Mouse (Mus musculus) splenic B cell, adult 2 months (primary cell): ENCODE measurements around the gene Rnf227.

ENCODE experiments used
- DNase-seq: peaks from one replicate; pipeline ENCODE4 v3.0.0-alpha.2; 2011; ENCODE audit warnings: low read depth, low spot score
- H3K27me3 ChIP-seq: 2 replicates; pipeline ENCODE4 v1.6.1; 2012; ENCODE audit warnings: mild to moderate bottlenecking, low read length, moderate library complexity, mixed read lengths; ENCODE audit not compliant: control insufficient read depth, poor library complexity, insufficient read depth, severe bottlenecking
- H3K36me3 ChIP-seq: 2 replicates; pipeline ENCODE4 v1.6.1; 2012; ENCODE audit warnings: mild to moderate bottlenecking, low read length, moderate library complexity, mixed read lengths; ENCODE audit not compliant: control insufficient read depth, poor library complexity, insufficient read depth, severe bottlenecking

Rnf227 gene

GRCm38 (mm10) chr11:69362021-69362420, 21.8 kb downstream of the Rnf227 start:
- no peak for DNase-seq
- no peaks in the 10 kb centered on the region for H3K27me3 ChIP-seq
- peaks cover 12% of the 10 kb centered on the region for H3K36me3 ChIP-seq

- DNase-seq: no peak
- Histone ChIP-seq H3K36me3 (peaks cover 12% of the 10 kb centered on the region), H3K27me3 (no peaks in the 10 kb centered on the region)
Observed at GRCm38 (mm10) chr11:69362479-69362878, 22.2 kb downstream of the Rnf227 start.

- Histone ChIP-seq H3K27me3 (no peaks in the 10 kb centered on the region), H3K36me3 (peaks cover 10% of the 10 kb centered on the region)
- DNase-seq: no peak
Observed at GRCm38 (mm10) chr11:69364376-69364775, 24.1 kb downstream of the Rnf227 start.

GRCm38 (mm10) chr11:69364910-69365309, 24.6 kb downstream of the Rnf227 start:
- H3K27me3 ChIP-seq: no peaks in the 10 kb centered on the region
- peaks cover 10% of the 10 kb centered on the region for H3K36me3 ChIP-seq
- no peak for DNase-seq

GRCm38 (mm10) chr11:69365722-69366121, 25.5 kb downstream of the Rnf227 start:
- H3K36me3 ChIP-seq: peaks cover 9% of the 10 kb centered on the region
- no peaks in the 10 kb centered on the region for H3K27me3 ChIP-seq
- no peak for DNase-seq

- peak; percentile 92 for DNase-seq
- Histone ChIP-seq H3K27me3 (no peaks in the 10 kb centered on the region), H3K36me3 (peaks cover 9% of the 10 kb centered on the region)
Observed at GRCm38 (mm10) chr11:69366157-69366854, 26.0 kb downstream of the Rnf227 start.

- Histone ChIP-seq H3K27me3 (no peaks in the 10 kb centered on the region), H3K36me3 (peaks cover 5% of the 10 kb centered on the region; the same call in 1 of the 2 replicates)
- peak; percentile 41 for DNase-seq
Observed at GRCm38 (mm10) chr11:69366855-69367615, 26.8 kb downstream of the Rnf227 start.

GRCm38 (mm10) chr11:69367616-69368355, 27.5 kb downstream of the Rnf227 start:
- peak; percentile 77 for DNase-seq

GRCm38 (mm10) chr11:69368356-69369214, 28.3 kb downstream of the Rnf227 start:
- DNase-seq: peak; percentile 55
- no peaks in the 10 kb centered on the region for H3K27me3 ChIP-seq
- peaks cover 3% of the 10 kb centered on the region; the same call in 1 of the 2 replicates for H3K36me3 ChIP-seq

More at GRCm38 (mm10) chr11:69367616-69368355, 27.5 kb downstream of the Rnf227 start:
- peaks cover 2% of the 10 kb centered on the region; the same call in 1 of the 2 replicates for H3K36me3 ChIP-seq
- H3K27me3 ChIP-seq: no peaks in the 10 kb centered on the region

- H3K27me3 ChIP-seq: no peaks in the 10 kb centered on the region
- 0 out of 2 replicates have a peak, but pooled peaks cover 2% of the 10 kb centered on the region for H3K36me3 ChIP-seq
- peak; percentile 29 for DNase-seq
Observed at GRCm38 (mm10) chr11:69369215-69369989, 29.1 kb downstream of the Rnf227 start, which contains the start of gene Chd3. TSS of gene Chd3 (minus strand) at chr11:69369406.

GRCm38 (mm10) chr11:69369990-69370816, 29.9 kb downstream of the Rnf227 start:
- Histone ChIP-seq H3K36me3 (0 out of 2 replicates have a peak, but pooled peaks cover 2% of the 10 kb centered on the region), H3K27me3 (no peaks in the 10 kb centered on the region)
- no peak for DNase-seq

GRCm38 (mm10) chr11:69370817-69371215, 30.6 kb downstream of the Rnf227 start:
- Histone ChIP-seq H3K36me3 (0 out of 2 replicates have a peak, but pooled peaks cover 2% of the 10 kb centered on the region), H3K27me3 (no peaks in the 10 kb centered on the region)
- DNase-seq: no peak

- no peak for DNase-seq
- 0 out of 2 replicates have a peak, but pooled peaks cover 2% of the 10 kb centered on the region for H3K36me3 ChIP-seq
- H3K27me3 ChIP-seq: no peaks in the 10 kb centered on the region
Observed at GRCm38 (mm10) chr11:69371601-69372000, 31.3 kb downstream of the Rnf227 start.
